Mouse (Mus musculus): ENCODE data around the gene Cib4.
A peak's percentile ranks its signal among the peaks of the same experiment; 100 is the strongest.

Cib4 gene

DNA sequence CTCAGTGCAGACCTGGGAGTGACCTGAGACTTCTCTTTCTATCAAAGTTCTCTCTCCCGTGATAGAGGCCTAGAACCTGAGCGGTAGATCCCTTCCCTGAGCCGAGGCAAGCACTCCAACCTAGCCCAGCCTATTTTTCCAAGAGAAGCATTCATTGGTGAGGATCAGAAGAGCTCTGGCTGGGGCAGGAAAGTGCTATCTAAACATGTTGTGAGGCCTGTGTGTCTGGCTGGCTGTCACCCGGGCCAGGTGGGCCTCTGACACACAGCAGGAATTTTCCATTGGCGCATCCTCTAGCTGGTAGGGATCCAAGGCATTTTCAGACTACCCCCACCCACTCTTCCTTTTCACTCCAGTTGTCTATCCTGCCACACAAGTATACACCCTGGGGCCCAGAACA is 26.2 kb upstream of the Cib4 start:
- DNase-seq (ENCODE audit: inconsistent ontology term): no peak

DNA sequence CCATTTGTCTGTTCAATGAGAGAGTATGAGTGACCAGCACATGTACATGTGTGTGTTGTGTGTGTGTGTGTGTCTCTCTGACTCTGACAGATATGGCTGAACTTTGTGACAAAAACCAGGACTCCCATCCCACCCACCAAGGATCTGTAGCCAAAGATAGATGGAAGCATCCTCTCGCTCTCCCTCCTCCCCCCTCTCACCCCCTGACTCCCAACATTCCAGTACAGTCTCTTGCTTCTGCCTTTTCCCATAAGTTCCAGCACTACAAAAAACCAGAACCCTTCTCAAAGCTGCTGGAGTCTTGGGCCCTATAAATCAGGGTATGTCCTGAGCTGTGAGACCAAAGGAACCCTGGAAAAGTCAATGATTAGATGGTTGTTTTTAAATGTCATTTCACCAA is 22.8 kb upstream of the Cib4 start:
- no peak for DNase-seq (ENCODE audit: inconsistent ontology term)

DNA sequence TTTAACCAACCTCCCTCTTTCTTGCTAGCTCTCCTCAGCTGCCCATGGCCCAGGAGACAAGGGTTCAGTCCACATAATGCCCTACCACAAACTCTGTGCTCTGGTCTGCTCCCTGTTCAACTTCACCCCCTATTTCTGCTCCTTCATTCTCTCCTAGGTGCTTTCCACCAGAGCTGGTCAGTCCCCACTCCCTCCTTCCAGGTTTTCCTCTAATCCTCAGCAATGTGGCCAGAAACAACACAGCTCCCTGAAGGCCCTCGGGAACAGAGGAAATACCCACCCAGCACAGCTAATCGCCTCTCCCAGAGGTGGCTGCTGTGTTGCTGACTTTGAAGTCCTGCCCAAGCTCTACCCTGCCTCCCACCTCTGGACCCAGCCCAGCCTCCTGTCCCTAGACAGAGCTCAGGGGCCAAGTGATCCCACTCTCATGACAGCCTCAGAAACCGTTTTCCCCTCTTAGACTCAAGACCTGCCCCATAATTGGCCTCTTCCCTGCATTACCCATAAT is 14.4 kb upstream of the Cib4 start:
- DNase-seq (ENCODE audit: inconsistent ontology term): no peak

DNA sequence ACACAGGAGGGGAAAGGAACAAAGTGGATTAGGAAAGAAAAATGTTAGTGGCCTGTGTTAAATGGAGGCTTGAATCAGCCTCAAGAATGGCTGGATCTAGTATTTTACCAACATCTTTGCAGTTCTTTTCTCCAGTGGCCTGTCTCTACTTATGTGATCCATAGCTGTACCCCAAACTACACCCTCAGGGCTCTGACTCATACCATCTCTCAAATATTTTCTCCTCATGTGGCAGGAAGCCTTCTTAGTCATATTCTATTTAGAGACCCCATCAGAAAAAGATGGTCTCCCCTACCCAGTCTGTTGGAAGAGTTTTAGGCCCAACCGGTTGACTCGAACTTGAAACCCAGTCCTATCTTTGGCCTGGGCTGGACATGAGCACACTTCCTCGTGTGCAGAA is 13.8 kb upstream of the Cib4 start:
- no peak for DNase-seq (ENCODE audit: inconsistent ontology term)

DNA sequence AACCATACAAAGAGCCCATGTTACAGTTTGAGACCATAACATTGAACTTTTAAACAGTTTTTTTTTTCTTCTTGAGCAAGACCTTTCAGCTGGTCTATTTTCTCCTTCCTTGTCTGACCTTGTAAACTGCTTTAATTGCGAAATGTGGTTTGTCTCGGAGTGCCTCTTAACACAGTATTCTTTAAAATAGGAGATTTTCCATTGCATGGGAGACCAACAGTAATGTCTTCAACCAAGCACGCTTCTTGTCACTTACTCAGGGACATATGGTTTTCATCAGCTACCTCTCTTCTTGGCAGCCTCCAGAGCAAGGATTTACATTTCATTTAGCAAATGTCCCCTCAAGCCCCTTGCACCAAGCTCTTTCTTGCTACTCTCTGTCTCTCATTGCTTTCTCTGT is 10.6 kb upstream of the Cib4 start:
- DNase-seq (ENCODE audit: inconsistent ontology term): no peak

DNA sequence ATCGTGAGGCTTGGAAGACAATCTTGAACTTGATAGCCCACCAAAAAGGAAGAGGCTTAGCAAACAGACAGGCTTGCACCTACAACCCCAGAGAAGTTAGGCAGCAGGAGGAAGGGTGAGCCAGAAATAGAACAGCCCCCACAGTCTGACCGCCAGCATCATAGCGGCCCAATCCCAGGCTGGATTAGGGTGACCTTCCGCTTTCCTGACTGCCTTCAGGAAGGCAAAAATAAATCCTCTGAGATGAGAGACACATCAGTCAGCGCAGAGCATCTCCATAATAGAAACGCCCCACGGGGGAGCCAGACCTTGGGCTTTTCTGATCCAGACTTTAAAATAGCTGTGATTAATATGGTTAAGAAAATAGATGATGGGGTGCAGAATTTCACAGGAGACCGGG is 9.3 kb upstream of the Cib4 start:
- DNase-seq (ENCODE audit: inconsistent ontology term): no peak

DNA sequence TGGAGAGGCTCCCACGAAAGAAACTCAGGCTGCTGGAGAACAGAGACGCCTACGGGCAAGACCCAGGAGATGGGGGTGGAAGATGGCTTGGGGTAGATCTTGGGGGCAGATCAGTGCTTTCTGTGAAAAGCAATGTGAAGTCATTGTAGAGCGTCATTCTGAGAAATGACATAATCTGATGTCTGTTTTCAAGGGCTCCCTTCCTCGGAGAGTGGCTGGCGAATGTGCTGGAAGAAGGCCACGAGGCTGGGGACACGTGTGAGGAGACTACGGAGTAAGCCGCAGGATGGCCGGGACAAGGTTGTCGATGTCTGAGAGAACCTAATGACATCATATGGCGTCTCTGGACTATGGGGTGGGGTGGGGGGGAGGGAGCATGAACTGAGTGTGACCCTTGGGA is 8.3 kb upstream of the Cib4 start:
- no peak for DNase-seq (ENCODE audit: inconsistent ontology term)

DNA sequence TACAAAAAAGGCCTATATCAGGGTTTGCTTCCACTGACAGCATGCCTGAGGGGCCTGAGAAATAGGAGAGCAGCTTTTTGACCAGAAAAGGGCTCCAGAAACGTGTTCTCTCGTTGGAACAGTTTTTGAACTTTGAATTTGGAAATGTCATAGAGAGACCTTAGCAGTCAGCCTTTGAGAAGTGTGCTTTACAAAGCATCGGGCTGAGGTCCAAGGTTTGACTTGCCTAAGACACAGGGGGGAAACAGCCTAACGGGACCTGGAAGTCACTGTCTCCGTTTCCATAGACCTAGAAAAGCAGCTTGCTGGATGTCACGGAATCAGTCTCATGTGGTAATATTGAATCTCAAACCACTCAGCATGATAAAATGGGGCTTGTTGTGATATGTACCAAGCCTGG is 6.4 kb upstream of the Cib4 start:
- DNase-seq (ENCODE audit: inconsistent ontology term): no peak

DNA sequence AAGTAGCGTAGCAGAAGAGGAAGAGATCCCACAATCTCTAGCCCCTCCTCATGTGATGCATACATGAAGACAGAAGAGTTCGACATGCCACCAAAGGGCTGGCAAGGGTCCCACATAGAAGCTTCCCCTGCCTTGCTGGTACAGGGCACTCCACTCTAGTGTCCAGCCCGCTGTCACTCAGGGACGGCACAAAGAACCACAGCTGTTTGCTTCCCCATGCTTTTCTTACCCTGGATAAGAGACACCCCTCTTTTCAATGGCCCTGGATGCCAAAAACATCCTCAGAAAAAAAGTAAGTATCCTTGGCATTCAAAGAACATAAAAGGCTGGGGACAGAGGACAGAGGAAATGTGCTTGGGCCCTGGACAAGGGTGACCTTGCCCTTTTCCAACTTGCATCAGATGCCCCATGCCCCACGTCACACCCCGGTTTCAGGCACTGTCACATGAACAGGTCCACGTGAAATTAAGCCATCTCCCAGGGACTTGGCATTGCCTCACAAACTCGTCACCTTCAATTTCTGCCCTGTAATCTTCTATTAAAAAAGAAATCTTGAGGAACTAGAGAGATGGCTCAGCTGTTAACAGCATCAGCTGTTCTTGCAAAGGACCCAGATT is 5.5 kb upstream of the Cib4 start:
- no peak for DNase-seq (ENCODE audit: inconsistent ontology term)

DNA sequence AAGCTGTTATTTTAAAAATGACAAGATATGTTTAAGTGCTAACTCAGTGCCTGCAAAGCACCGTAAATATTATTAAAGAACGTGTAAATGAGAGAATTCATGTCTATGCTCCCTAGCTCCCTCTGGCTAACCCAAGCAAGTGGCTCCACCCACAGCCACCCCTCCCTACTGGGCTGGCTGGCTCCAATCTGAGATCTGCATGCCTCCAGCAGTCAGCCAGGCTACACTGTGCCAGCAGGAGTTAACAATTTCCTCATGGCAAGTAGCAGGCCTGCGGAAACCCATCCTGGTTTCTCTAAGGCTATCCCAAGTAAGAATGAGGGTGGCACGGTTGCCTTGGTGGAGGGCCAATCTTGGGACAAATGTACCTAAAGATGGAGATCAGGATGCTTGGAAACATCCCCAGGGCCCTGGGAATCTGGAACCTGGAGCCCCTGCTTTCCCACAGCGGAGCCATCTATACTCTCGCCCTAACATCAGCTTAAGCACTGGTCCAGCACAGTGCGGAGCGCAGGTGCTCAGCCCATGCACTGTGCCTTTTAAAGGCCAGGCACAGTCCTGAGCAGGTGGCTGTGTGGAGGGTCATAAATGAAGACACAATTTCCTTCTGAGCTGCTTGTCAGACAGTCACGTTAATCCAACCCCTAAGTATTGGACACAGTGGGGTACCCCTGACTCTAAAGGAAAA is 4.8 kb upstream of the Cib4 start:
- DNase-seq (ENCODE audit: inconsistent ontology term): peak; percentile 35

DNA sequence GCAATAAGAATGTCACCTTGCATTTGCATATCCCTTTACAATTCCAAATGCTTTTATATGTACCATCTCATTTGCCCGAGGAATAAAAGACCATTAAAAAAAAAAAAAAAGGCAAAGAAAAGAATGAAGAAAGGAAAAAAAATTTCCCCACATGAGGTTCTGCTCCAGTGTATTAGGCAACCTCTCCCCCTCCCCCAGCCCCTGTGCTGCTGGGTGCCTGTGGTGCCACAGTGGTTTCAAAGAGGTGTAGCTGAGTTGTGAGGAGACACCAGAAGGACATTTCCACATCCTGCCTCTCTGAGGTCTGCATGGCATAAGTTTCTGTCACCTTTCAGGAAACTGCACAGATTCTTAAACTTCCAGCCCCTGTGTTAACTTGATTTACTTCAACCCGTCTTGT is 3.0 kb upstream of the Cib4 start:
- DNase-seq (ENCODE audit: inconsistent ontology term): no peak

DNA sequence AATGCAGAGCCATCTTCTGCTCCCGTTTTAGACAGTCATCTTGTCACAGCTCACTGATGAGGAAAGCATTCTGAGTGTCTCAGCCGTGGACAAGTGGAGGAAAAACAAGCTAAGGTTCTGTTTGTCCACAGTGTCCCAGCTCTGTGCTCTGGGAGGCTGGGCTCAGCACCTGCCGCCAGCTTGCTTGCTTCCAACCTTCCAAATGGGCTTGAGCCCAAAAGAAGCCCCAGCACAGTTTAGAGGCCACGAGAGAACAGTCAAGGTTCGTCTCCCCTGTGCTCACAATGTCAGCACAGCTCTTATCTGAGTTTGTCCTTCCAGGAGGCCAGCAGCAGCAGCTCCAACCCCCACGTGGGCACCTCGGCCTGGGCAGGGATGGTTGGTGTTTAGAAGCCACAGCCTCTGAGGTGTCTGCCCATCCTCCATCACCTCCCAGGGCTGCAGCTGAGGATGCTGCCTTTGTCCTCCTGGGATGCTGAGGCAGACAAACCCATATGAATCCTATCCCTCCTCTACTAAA is 9.5 kb downstream of the Cib4 start:
- no peak for DNase-seq (ENCODE audit: inconsistent ontology term)

DNA sequence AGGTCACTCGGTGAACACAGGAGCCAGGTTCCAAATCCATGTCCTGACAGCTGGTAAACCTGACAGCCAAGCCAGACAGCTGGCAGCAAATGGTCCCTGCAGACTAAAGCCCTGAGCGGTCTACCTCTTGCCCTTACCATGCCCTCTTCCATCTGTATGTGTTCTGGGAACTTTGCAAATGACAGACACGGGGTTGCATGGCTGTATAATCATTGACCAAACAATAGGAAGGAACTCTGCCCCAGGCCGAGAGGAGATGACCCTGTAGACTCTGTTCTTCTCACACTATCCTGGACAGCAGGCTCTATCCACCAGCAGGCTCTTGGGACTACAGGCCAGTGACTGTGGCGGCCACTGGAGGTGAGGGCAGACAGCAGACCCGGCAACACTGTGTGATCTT is 11.0 kb downstream of the Cib4 start:
- no peak for DNase-seq (ENCODE audit: inconsistent ontology term)

DNA sequence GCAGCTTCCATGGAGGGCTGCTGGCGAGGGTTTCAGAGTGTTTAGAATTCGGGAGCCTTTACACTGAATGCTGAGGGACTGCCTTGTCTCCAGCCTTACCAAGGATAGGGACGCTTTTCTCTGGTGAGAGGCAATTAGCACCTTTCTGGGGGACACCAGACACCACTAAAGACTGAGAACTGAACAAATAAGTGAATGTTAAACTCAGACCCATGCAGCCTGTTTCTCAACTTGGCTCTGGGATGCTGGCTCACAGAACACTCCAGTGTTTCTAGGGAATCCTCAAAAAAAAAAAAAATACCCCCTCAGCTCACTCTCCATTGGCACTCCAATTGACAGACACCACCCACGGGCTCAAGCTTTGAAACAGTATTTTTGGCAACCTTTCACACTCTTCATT is 16.7 kb downstream of the Cib4 start:
- no peak for DNase-seq (ENCODE audit: inconsistent ontology term)

DNA sequence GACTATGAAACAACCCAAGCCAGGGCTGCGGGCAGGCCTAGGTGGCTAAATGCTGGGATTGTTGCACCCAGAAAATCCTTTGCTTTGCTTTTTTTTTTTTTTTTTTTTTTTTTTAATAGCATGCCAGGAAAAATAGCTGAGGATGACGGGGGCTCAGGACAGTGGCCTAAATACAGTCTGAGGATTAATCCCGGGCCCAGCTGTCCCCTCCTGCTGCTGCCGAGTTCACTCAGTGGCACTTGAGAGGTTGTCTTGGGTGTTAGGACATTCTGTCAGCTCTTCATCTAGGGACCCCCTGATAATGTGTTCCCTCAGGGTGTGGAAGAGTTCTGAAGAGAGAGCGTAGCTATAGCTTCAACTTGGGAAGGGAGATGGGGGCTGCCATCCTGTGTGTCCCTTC is 18.5 kb downstream of the Cib4 start:
- DNase-seq (ENCODE audit: inconsistent ontology term): no peak

DNA sequence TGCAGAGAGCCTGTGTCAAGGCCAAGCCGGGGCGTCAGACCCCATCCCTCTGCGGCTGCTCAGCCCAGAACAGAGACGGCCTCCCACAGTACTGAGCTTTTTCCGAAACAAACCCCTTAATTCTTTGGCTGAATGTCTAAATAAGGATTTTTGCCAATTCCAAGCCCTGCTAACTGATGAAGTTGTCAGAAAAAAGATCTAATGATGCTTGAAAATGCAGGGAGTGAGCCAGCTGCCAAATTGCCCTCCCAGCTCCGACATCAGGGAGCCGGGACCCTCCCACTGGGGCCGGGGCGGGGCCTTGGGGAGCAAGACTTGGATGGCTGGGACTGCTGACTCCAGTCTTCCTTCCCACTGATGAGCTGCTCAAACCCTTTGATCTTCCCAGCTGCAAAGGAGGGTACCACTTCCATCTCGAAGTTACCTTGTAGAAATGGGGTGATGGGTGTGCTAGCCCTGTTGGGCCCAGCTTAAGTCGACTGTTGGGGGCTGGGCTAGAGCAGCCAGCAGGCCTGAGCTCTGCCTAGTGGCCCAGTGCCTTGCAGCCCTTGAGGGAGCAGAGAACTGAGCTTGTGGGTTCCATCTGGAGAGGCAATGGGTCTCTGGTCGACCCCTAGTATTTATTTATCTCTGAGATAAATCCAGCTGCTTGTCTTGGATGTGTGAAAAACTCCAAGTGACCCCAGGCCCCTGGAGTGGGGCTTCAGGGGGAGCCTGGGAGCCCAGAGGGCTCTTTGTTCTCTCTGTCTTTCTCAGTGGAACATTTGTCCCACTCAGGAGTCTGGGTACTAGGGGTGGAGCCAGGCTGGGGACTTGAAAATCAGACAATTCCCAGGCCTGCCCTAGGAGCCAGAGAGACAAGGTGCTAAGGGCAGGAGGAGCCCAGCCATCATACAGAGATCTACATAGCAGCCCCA is 19.5 kb downstream of the Cib4 start:
- peak; percentile 77 for DNase-seq (ENCODE audit: inconsistent ontology term)

DNA sequence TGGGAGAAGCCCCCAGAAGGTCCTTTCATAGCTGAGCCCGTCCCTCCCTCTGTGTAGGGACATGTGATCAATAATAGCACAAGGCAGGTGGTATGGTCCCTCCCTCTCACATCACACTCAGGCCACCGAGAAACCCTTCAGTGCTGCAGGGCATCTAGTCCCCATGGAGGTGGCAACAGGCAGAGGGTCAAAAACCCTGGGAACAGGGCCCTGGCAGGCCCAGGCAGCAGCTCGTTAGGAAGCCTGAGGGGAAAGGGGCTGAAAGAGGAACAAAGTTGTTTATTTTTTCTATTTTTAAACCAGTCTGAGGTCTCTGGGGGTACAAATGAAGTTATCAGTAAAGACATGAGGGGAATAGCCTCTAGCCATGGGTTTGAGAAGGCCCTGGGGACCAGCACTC is 21.4 kb downstream of the Cib4 start:
- no peak for DNase-seq (ENCODE audit: inconsistent ontology term)

DNA sequence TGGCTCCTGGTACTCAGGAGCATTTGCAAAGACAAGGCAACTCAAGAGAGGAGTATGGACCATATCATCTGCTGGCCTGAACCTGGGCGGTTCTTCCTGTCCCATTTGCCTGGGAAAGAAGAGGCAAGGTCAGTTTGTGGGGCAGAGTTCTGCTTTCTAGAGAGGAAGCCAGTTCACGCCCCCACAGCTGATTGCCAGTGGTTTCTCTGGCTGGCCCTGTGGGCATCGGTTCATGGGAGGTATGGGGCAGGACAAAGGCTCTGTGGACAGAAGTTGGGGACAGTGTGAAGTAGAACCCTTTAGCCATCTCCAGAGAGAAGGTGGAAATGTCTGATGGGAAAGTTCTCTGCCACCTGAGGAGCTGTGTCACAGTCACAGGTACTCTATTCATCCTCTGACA is 22.5 kb downstream of the Cib4 start:
- no peak for DNase-seq (ENCODE audit: inconsistent ontology term)

DNA sequence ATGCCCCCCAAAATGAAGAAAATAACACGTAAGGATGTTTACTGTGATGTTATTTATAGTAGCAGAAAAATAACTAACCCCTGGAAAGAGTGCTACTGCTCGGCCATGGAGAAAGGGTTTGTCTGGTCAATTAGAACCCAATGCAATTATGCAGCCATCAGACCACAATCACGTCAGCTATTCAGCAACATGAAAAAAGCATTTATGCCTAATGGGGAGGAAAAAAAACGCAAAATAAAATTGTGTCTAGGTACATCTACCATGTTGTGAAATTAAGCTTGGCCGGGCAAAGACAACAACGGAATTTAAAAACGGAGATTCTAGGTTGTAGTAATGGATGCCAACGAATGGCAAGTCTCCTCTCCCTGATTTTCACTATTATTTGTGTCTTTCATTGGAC is 23.2 kb downstream of the Cib4 start:
- peak; percentile 61 for DNase-seq (ENCODE audit: inconsistent ontology term)

DNA sequence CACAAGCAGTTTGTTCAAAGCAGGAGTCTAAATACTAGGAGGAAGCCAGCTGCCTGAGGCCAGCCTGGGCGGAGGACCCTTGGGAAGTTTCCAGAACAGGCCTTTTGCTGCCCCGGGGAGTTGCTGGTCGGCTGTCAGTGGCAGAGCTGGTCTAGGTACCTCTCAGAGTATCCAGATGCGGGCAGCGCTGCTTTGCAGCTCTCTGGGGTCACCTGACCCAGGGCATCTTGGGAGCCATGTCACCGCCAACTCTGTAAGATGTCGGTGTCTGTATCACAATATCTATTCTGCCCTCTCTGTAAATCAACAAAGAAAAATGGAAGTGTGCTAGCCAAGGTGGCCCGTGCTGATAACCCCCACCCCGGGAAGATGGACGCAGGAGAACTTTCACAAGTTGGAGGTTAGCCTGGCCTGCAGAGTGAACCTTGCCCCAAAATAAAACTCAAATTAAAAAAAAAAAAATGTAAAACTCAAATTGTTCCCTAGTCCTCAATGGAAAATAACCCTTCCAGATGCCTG is 25.4 kb downstream of the Cib4 start:
- no peak for DNase-seq (ENCODE audit: inconsistent ontology term)

DNA sequence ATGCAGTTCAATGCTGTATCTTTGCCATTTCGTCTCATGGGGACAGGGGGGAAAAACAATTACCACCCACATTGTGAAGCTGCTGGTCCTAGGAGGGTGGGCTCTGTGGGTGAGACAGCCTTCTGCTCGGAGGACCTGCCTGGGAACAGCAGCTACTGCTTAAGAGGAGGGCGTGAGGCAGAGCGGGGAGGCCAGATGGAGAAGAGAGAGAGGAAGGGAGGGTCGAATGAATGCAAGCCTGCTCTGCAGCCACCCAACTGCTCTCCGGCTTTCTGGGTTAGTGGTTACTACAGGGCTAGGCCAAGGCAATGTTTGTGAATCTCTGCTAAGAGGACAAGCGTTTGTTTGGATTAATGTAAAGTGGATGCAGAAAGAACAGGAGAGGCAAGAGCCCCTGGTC is 26.1 kb downstream of the Cib4 start:
- DNase-seq (ENCODE audit: inconsistent ontology term): no peak

DNA sequence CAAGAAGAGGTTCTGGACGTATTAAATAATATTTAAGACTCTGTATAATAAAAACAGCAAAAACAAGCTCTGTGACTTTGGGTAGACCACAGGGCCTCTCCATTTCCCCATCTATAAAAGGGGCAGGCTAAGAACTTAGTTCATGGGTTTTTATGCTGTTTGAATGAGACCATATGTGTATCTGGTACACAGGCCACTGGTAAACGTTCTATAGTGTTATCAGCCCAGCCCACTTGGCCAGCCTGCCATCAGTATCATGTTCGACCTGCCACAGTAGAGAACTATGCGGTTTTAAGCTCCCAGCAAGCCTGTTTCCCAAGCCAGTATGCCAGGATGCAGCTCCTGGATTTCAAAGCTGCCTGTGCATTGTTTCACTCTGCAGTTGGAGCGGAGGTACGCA is 27.1 kb downstream of the Cib4 start:
- DNase-seq (ENCODE audit: inconsistent ontology term): no peak

All from Muller cell, postnatal 12 days (primary cell).